ENCODE assay signal across 20 mouse cellular contexts in genomic region chr1:91845380-91845957, GRCm38 (mm10). TPM values are rescaled to one million over a fixed set of nuclear protein-coding genes. Genes with fewer than 3 reads are reported as not detected.
A peak's percentile ranks its signal among the peaks of the same experiment; 100 is the strongest.
DNase-seq lines count a peak whose midpoint lies in the region; ATAC-seq lines count a peak whose summit lies in the region.
"Had no signal": no experiment of that assay in that cellular context is flagged by ENCODE, and none has a peak within 500 bp of the region (broad histone marks: within the 10 kb centered on the region; RNA-seq: fewer than 3 reads in every experiment).

No protein-coding gene starts in this region.

- no peak overlapping the region for H3K4me3 ChIP-seq in heart, embryonic 16.5 days (ENCODE audit: low read length)
- H3K4me3 ChIP-seq: midbrain, embryonic 12.5 days; myocyte had no signal

- H3K4me2 ChIP-seq in heart, embryonic 16.5 days (ENCODE audit: low read depth, low read length): peak overlapping the region; percentile 24
- H3K4me2 ChIP-seq: midbrain, embryonic 12.5 days had no signal

- H3K27ac ChIP-seq in heart, embryonic 16.5 days (ENCODE audit: low read length): peak overlapping the region; percentile 32; the same call in 1 of the 2 replicates
- H3K27ac ChIP-seq: midbrain, embryonic 12.5 days; stomach, postnatal 0 days had no signal

- peaks cover 18% of the 10 kb centered on the region for H3K4me1 ChIP-seq in heart, embryonic 16.5 days (ENCODE audit: control insufficient read depth, insufficient read depth, low read length)

- no peaks in the 10 kb centered on the region for H3K36me3 ChIP-seq in heart, embryonic 16.5 days (ENCODE audit: control insufficient read depth, insufficient read depth)
- H3K36me3 ChIP-seq: midbrain, embryonic 12.5 days had no signal

- intact Hi-C loops in heart, postnatal 10 days (cut with DNase I): no loop called here

- peaks cover 4% of the 10 kb centered on the region; the same call in 1 of the 2 replicates for H3K9me3 ChIP-seq in heart, embryonic 16.5 days (replicated peaks; ENCODE audit: control insufficient read depth, low read length)
- H3K9me3 ChIP-seq: midbrain, embryonic 12.5 days had no signal

- no peaks in the 10 kb centered on the region for H3K27me3 ChIP-seq in heart, embryonic 16.5 days (ENCODE audit: control insufficient read depth, insufficient read depth, low read length)
- H3K27me3 ChIP-seq: midbrain, embryonic 12.5 days had no signal

- WGBS in heart, embryonic 16.5 days: 58% methylated on average over 9 of the region's 9 CpGs

- H3K9ac ChIP-seq in heart, embryonic 16.5 days (ENCODE audit: low read length): no peak overlapping the region
- H3K9ac ChIP-seq: liver, postnatal 0 days; midbrain, embryonic 12.5 days had no signal

- ATAC-seq in heart, embryonic 16.5 days (replicated peaks; ENCODE audit: extremely low read depth, insufficient read depth, low FRiP score): no peak
- ATAC-seq: hindbrain, embryonic 16.5 days; liver, postnatal 0 days had no signal

- DNase-seq in cerebellum, postnatal 10 days: peak; percentile 41 to 52
- no peak for DNase-seq in cerebellum, postnatal 36 days
- no peak for DNase-seq in heart, postnatal 10 days
- peak; percentile 15 to 24 for DNase-seq in right cerebral cortex, adult 2 months (ENCODE audit: low spot score in 2 of 2)
- no peak for DNase-seq in right cerebral cortex, postnatal 14 days
- peak; percentile 20 for DNase-seq in lung, postnatal 36 days
- no peak for DNase-seq in thymus, postnatal 36 days
- DNase-seq: adrenal gland, postnatal 10 days; gastrocnemius, postnatal 14 days; kidney, adult 18-20 months; liver, postnatal 0 days; retina, postnatal 1 day; thymus, postnatal 14 days had no signal

RNA-seq across cellular contexts. Expression of gene Twist2, which starts 44.2 kb away (rescaled TPM):
- polyA plus RNA-seq in heart, embryonic 16.5 days (2015; fragmentation: Nextera tagmentation; extraction: Ambion mirVana): 2.1 and 2.6 TPM in 2 replicates
- total RNA-seq in heart, postnatal 10 days (2021): 1 to 10 TPM; 3.7 to 5.5 TPM
- total RNA-seq: CH12.LX; neutrophil, adult 5-6 weeks had no signal

Comparison
In these comparisons a context has a peak if more than half of its experiments do, and no peak if none do; other contexts are left out.
1. DNase-seq: peak in cerebellum, postnatal 10 days (2 of 2), right cerebral cortex, adult 2 months (2 of 2) and lung, postnatal 36 days (single experiment); none in cerebellum, postnatal 36 days (0 of 2), heart, postnatal 10 days (0 of 2), right cerebral cortex, postnatal 14 days (single experiment) and thymus, postnatal 36 days (0 of 2).